Mouse (Mus musculus) embryonic fibroblast, embryonic 13.5 days (primary cell): Measurements from ENCODE around the gene Rgs16.

Source experiments
- CTCF ChIP-seq: IDR thresholded peaks from 2 replicates; pipeline ENCODE4 v1.5.1; 2011; ENCODE audit warnings: mild to moderate bottlenecking, control low read depth, low read length, moderate library complexity, borderline replicate concordance; ENCODE audit not compliant: insufficient read depth
- POLR2A ChIP-seq: IDR thresholded peaks from 2 replicates; pipeline ENCODE4 v1.6.1; 2011; ENCODE audit warnings: low read depth, mild to moderate bottlenecking, control low read depth, low read length, moderate library complexity

DNA sequence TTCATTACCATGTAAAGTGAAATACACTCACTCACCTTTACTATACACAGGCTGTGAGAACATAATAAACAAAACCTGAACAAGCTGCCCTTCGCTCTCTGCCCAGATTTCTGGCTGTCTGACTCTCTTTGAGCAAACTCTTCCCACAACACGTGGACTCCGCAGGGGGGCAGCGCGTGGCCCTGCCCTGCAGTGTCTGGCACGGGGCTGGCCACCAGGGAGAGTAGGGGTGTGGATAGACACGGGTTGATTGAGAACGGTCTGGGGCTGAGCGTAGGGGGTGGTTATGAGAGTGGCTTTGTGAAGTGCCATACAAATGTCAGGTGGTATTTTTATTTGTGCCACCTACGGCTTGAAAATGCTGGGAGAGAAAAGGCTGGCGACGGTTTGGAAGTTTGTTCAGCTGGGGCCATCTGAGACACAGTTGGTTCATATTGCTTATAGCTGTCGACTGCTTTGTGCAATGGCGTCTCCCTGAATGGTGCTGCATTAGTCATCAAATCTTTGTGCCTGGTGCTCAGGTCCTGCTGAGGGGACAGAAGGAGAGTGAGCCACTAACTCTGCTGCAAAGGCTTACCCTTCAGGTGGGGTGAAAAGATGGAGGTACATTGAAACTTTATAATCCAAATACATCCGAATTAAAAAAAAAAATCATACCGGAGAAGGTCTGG is 42.4 kb upstream of the Rgs16 start:
- TF ChIP-seq CTCF (no peak), POLR2A (no peak)
